Mouse (Mus musculus) C2C12 (cell line): ENCODE results near the gene Wif1.

ENCODE experiments used
- CEBPB ChIP-seq: IDR thresholded peaks from one replicate; pipeline ENCODE4 v1.6.1; 2011; ENCODE audit warnings: low read depth, mild to moderate bottlenecking, control low read depth, moderate library complexity
- CTCF ChIP-seq: IDR thresholded peaks from one replicate; pipeline ENCODE4 v1.5.1; 2011; ENCODE audit not compliant: control insufficient read depth, insufficient read depth, insufficient read length
- FOSL1 ChIP-seq: IDR thresholded peaks from one replicate; pipeline ENCODE4 v1.8.0; 2011; ENCODE audit warnings: mild to moderate bottlenecking, low read length; ENCODE audit not compliant: poor library complexity, insufficient read depth, severe bottlenecking
- MAX ChIP-seq: IDR thresholded peaks from one replicate; pipeline ENCODE4 v1.6.1; 2011; ENCODE audit warnings: mild to moderate bottlenecking, control low read depth
- MYOD1 ChIP-seq: IDR thresholded peaks from one replicate; pipeline ENCODE4 v1.6.1; 2011; ENCODE audit warnings: low read depth; ENCODE audit not compliant: control insufficient read depth, insufficient read length
- MYOG ChIP-seq: IDR thresholded peaks from one replicate; pipeline ENCODE4 v1.6.1; 2011; ENCODE audit not compliant: control insufficient read depth, insufficient read length; ENCODE audit errors: extremely low read depth
- USF1 ChIP-seq: IDR thresholded peaks from one replicate; pipeline ENCODE4 v1.6.1; 2011; ENCODE audit warnings: low read depth, mild to moderate bottlenecking, control low read depth, moderate library complexity

- no peak for TF ChIP-seq CTCF
- no peak for TF ChIP-seq USF1
- TF ChIP-seq FOSL1: no peak
- no peak for TF ChIP-seq MYOG
- no peak for TF ChIP-seq MAX
- TF ChIP-seq CEBPB: no peak
- TF ChIP-seq MYOD1: no peak
These were observed 798 bp downstream of the Wif1 start for GRCm38 (mm10) chr10:121034569-121034947.
